Mouse (Mus musculus) liver, embryonic 11.5 days (tissue): ENCODE results near the gene Cand1. TPM values are rescaled to one million over a fixed set of nuclear protein-coding genes. Genes with fewer than 3 reads are reported as not detected.

Source experiments
- ATAC-seq: fragments of 200-750 bp; cut with Nextera tagmentation; replicated peaks from 2 replicates; pipeline ENCODE4 v1.8.0; 2017; ENCODE audit warnings: moderate number of reproducible peaks, mild to moderate bottlenecking, moderate TSS enrichment, moderate library complexity; ENCODE audit not compliant: low FRiP score
- DNase-seq: peaks from one replicate; pipeline ENCODE4 v3.0.0-alpha.2; 2017; ENCODE audit warnings: low spot score
- H3K27ac ChIP-seq: fragments of 300-500 bp; sonication (generic); 2 replicates; pipeline ENCODE4 v1.5.1; 2014; ENCODE audit warnings: mild to moderate bottlenecking, low read depth, low read length, control low read depth
- H3K27me3 ChIP-seq: fragments of 300-500 bp; sonication (generic); replicated peaks from 2 replicates; pipeline ENCODE4 v1.6.1; 2014; ENCODE audit warnings: low read length, mixed read lengths; ENCODE audit not compliant: control insufficient read depth, insufficient read depth
- H3K36me3 ChIP-seq: fragments of 300-500 bp; sonication (generic); 2 replicates; pipeline ENCODE4 v1.6.1; 2014; ENCODE audit warnings: mild to moderate bottlenecking, low read length, moderate library complexity, mixed read lengths; ENCODE audit not compliant: control insufficient read depth, insufficient read depth
- H3K4me1 ChIP-seq: fragments of 300-500 bp; sonication (generic); replicated peaks from 2 replicates; pipeline ENCODE4 v1.6.1; 2014; ENCODE audit warnings: low read length, mixed read lengths; ENCODE audit not compliant: control insufficient read depth, insufficient read depth
- H3K4me2 ChIP-seq: fragments of 300-500 bp; sonication (generic); 2 replicates; pipeline ENCODE4 v1.6.1; 2014; ENCODE audit warnings: mild to moderate bottlenecking, control low read depth, moderate library complexity
- H3K4me3 ChIP-seq: fragments of 300-500 bp; sonication (generic); 2 replicates; pipeline ENCODE4 v1.5.1; 2014; ENCODE audit warnings: low read depth, low read length, control low read depth
- H3K9ac ChIP-seq: fragments of 300-500 bp; sonication (generic); 2 replicates; pipeline ENCODE4 v1.6.1; 2014; ENCODE audit warnings: low read depth, low read length, control low read depth
- H3K9me3 ChIP-seq: fragments of 300-500 bp; sonication (generic); 2 replicates; pipeline ENCODE4 v1.6.1; 2016; ENCODE audit warnings: low read length, inconsistent platforms, mixed read lengths; ENCODE audit not compliant: control insufficient read depth
- WGBS: fragments of 180-500 bp; shearing (Covaris S2); extraction: QIAGEN DNeasy Blood & Tissue Kit; methylation state at CpG from one replicate; pipeline ENCODE4 v1.1.7; 2014; 5-methylcytosine and 5-hydroxymethylcytosine counted together
- polyA plus RNA-seq: library from polyadenylated mRNA; unstranded; fragments of >200 nt; fragmentation: Nextera tagmentation; extraction: Ambion mirVana; gene quantifications from 2 replicates; pipeline ENCODE4 v1.2.1, GENCODE M21; 2014

The Cand1 gene
- polyA plus RNA-seq, 1 experiment from 2014 or later, result 53.7 TPM

DNA sequence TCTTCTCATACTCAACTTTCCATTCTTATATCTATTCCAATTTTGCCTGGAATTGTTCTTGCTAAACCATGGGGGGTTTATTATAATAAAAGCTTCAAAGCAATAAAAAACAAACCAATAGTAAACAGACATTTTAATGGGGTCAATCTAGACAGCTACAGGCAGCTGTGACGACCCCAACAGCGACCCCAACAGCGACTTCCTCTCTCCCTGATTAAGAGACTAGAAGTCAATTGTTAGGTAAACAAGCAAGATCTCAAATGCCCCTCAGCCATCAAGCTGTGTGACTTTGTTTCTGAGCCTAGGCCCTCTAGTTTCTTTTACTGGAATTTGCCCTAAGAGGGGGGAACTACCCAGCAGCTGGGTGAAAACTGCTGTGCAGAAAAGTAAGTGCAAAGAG is 72.0 kb downstream of the Cand1 start:
- DNase-seq (no peak), ATAC-seq (no peak)
- no peak overlapping the region for H3K4me3 ChIP-seq
- H3K4me2 ChIP-seq, result no peak overlapping the region
- no peaks in the 10 kb centered on the region for H3K9me3 ChIP-seq
- H3K27ac ChIP-seq, result no peak overlapping the region
- WGBS, result 22% methylated on average over 3 of the region's 3 CpGs
- H3K4me1 ChIP-seq, result no peaks in the 10 kb centered on the region
- no peaks in the 10 kb centered on the region for H3K27me3 ChIP-seq
- H3K9ac ChIP-seq, result no peak overlapping the region
- no peaks in the 10 kb centered on the region for H3K36me3 ChIP-seq

DNA sequence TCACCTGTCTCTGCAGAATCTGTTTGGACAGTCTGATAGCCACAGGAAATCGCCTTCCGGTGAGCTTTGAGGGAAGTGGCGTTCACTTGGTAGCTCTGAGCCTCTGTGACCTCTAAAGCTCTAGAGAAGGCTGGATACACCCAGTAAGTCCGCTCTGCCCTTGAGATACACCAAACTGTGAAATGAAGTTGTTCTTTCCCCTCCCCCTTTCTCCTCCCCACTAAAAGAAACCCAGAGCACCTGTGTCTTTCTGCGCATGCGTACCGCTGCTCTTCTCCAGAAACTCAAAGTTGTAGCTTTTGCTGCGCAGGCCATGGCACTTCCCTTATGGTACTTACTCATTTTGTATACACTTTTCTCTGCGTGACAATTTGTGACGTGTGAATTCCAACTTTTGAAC is 74.8 kb downstream of the Cand1 start:
- no peaks in the 10 kb centered on the region for H3K9me3 ChIP-seq
- no peaks in the 10 kb centered on the region for H3K36me3 ChIP-seq
- no peaks in the 10 kb centered on the region for H3K4me1 ChIP-seq
- WGBS, result 78% methylated on average over 10 of the region's 10 CpGs
- no peak for DNase-seq
- no peaks in the 10 kb centered on the region for H3K27me3 ChIP-seq
- ATAC-seq, result no peak
- H3K9ac ChIP-seq, result no peak overlapping the region
- H3K4me2 ChIP-seq, result no peak overlapping the region
- no peak overlapping the region for H3K27ac ChIP-seq
- H3K4me3 ChIP-seq, result no peak overlapping the region

GRCm38 (mm10) chr10:119161820-119162382 is 78.0 kb downstream of the Cand1 start:
- H3K4me1 ChIP-seq, result no peaks in the 10 kb centered on the region
- ATAC-seq (no peak), DNase-seq (no peak)
- H3K4me3 ChIP-seq, result no peak overlapping the region
- 66% methylated on average over 8 of the region's 8 CpGs for WGBS
- no peaks in the 10 kb centered on the region for H3K27me3 ChIP-seq
- no peak overlapping the region for H3K9ac ChIP-seq
- peaks cover 4% of the 10 kb centered on the region for H3K9me3 ChIP-seq
- no peak overlapping the region for H3K4me2 ChIP-seq
- H3K27ac ChIP-seq, result no peak overlapping the region
- H3K36me3 ChIP-seq, result no peaks in the 10 kb centered on the region

GRCm38 (mm10) chr10:119160161-119160560 is 79.7 kb downstream of the Cand1 start:
- no peak overlapping the region for H3K4me3 ChIP-seq
- H3K36me3 ChIP-seq, result no peaks in the 10 kb centered on the region
- ATAC-seq (no peak), DNase-seq (no peak)
- H3K9me3 ChIP-seq, result peaks cover 4% of the 10 kb centered on the region
- no peak overlapping the region for H3K4me2 ChIP-seq
- WGBS, result 87% methylated on average over 6 of the region's 6 CpGs
- no peak overlapping the region for H3K27ac ChIP-seq
- no peak overlapping the region for H3K9ac ChIP-seq
- no peaks in the 10 kb centered on the region for H3K4me1 ChIP-seq
- no peaks in the 10 kb centered on the region for H3K27me3 ChIP-seq

DNA sequence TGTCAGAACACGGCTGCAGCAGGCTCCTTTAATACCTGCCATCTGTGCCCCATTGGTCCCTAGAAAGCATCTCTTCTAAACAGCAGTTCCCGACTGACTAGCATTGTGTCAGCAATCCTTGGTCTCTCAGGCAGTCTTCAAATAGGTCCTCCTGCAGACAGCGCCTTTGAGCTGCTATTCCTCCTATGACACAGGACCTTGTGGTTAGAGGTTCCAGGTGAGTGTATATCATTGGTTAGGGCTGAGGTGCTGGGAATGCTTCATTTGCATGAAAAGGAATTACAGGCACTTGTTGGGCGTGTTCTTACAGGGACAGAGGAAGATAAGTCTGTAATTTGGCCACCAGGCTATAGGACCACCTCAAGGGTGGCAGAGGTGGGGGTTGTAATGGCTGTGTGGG is 90.6 kb downstream of the Cand1 start:
- no peak overlapping the region for H3K9ac ChIP-seq
- H3K4me3 ChIP-seq, result no peak overlapping the region
- no peak for DNase-seq
- H3K27me3 ChIP-seq, result no peaks in the 10 kb centered on the region
- WGBS, result 63% methylated on average over 4 of the region's 4 CpGs
- H3K9me3 ChIP-seq, result no peaks in the 10 kb centered on the region
- ATAC-seq, result no peak
- H3K4me1 ChIP-seq, result no peaks in the 10 kb centered on the region
- no peak overlapping the region for H3K4me2 ChIP-seq
- H3K36me3 ChIP-seq, result no peaks in the 10 kb centered on the region
- H3K27ac ChIP-seq, result no peak overlapping the region

Other genes with a start within 250 kb of the Cand1 start
- 2.3 and 2.6 TPM in 2 replicates for gene Grip1, start 213.8 kb upstream of the Cand1 start, polyA plus RNA-seq